Mouse (Mus musculus) ES-Bruce4 (cell line): ENCODE results near the gene Upp2.

ENCODE experiments used
- CTCF ChIP-seq: IDR thresholded peaks from one replicate; pipeline ENCODE4 v1.8.1; 2011; ENCODE audit warnings: low read depth, low read length
- EP300 ChIP-seq: IDR thresholded peaks from 2 replicates; pipeline ENCODE4 v1.6.1; 2011; ENCODE audit warnings: low read depth, low read length; ENCODE audit not compliant: insufficient read depth
- POLR2A ChIP-seq: IDR thresholded peaks from one replicate; pipeline ENCODE4 v1.8.1; 2011; ENCODE audit warnings: low read length; ENCODE audit not compliant: insufficient read depth

GRCm38 (mm10) chr2:58590055-58590454 is 23.0 kb downstream of the Upp2 start:
- TF ChIP-seq CTCF (no peak), POLR2A (no peak), EP300 (no peak)
